Mouse (Mus musculus) WW6 (cell line): Measurements from ENCODE around the gene Kptn.

Experiments used
- DNase-seq: peaks from one replicate; pipeline ENCODE4 v3.0.0-alpha.2; 2013; ENCODE audit warnings: low read depth, low spot score

The Kptn gene

DNA sequence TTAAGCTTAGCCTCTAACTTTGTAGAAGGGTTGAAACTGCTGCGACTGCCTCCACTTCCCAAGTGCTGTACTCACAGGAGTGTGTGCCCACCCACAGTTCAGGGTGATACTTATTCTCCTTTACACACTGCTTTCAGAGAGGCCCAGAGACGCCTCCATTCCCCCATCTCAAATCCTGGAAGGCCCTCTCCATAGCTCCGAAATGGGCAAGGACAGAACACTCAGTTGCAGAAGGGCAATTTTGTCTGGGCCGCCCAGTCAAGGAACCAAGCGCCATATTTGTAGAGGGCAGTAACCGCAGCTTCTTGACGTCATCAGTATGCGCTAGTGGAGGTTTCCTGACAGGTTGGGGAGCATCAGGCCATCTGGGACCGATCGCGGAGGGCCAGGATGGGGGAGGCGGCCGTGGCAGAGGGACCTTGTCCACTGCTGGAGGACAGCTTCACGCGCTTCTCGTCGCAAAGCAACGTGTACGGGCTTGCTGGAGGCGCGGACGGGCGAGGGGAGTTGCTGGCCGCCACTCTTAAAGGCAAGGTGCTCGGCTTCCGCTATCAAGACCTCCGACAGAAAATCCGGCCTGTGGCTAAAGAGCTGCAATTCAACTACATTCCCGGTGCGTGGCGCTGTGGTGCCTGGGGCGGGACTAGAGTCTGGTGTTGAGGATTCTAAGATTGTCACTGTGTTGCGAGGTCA is at the start of gene Kptn:
Gene Kptn, plus strand, starts transcription at position 327 of the 693 bp plus-strand sequence.
- peak; percentile 73 for DNase-seq

DNA sequence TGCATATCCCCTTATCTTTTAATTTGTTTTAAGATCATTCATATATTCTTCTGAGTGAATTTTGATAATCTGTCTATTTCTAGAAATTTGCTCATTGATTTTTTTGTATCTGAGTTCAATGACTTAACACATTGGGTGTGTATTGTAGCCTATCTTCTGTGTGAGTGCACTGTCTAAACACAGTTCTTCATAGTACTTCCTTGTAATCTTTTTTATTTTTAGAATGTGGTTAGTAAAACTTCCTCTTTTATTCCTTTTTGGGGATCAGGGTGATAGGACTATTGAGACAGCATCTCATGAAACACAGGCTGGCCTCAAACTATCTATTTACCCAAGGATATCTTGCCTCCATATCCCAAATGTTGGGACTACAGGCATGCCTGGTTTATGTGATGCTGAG is 48.8 kb upstream of the Kptn start:
- DNase-seq, result no peak

- no peak for DNase-seq
Observed at GRCm38 (mm10) chr7:16071906-16072305, 47.8 kb upstream of the Kptn start.

DNA sequence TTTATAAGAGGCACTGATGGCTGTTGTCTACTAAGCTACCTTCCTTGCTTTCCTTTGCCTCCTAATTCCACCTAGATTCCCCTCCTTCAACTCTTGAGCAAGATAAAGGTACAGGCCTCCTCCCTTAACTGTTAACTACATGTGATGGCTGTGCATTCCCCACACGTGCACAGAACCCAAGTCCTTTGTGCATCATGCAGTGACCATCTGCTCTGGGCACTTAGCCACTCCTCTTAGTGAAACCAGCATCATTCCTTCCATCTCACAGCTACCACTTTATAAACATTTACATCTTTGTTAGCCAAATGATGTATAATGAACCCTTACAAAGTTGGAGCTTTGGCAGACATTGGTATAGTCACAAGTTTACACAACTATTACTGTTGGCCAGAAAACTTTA is 39.7 kb upstream of the Kptn start:
- DNase-seq, result no peak

DNA sequence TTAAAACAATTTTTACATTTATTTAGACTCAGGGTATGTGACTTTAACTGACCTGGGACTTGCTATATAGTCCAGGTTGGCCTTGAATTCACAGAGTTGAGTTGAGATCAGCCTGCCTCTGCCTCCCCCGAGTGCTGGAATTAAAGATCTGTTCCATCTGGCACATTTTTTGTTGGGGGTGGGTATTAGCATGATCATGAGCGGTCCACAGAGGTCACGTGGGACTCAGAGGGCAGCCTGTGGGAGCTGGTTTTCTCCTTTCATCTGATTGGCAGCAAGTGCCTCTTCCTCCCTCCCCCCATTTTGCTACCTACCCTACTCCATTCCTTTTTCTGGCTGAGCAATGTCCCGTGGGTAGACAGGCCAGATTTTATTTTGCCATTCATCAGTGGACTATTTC is 39.1 kb upstream of the Kptn start:
- DNase-seq, result no peak

- DNase-seq, result no peak
Observed at GRCm38 (mm10) chr7:16083361-16083760, 36.3 kb upstream of the Kptn start.

DNA sequence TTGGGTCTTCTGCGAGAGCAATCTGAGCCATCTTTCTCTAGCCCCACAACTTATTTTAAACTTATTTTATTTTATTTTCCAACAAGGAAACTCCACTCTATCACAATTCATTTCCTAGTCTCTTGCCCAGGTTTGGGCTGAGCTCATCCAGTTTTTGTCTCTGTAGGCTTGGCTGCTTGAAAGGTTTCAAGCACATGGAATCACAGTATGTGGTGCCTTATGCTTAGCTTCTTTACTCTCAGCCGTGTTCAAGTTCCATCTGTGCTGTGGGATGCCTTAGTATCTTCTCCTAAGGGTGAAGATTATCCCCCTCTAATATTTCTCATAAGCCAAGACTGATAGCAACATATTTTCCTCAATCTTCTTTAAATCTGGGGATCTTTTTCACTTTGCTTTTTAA is 32.1 kb upstream of the Kptn start:
- no peak for DNase-seq

GRCm38 (mm10) chr7:16094592-16094991 is 25.1 kb upstream of the Kptn start:
- DNase-seq, result no peak

DNA sequence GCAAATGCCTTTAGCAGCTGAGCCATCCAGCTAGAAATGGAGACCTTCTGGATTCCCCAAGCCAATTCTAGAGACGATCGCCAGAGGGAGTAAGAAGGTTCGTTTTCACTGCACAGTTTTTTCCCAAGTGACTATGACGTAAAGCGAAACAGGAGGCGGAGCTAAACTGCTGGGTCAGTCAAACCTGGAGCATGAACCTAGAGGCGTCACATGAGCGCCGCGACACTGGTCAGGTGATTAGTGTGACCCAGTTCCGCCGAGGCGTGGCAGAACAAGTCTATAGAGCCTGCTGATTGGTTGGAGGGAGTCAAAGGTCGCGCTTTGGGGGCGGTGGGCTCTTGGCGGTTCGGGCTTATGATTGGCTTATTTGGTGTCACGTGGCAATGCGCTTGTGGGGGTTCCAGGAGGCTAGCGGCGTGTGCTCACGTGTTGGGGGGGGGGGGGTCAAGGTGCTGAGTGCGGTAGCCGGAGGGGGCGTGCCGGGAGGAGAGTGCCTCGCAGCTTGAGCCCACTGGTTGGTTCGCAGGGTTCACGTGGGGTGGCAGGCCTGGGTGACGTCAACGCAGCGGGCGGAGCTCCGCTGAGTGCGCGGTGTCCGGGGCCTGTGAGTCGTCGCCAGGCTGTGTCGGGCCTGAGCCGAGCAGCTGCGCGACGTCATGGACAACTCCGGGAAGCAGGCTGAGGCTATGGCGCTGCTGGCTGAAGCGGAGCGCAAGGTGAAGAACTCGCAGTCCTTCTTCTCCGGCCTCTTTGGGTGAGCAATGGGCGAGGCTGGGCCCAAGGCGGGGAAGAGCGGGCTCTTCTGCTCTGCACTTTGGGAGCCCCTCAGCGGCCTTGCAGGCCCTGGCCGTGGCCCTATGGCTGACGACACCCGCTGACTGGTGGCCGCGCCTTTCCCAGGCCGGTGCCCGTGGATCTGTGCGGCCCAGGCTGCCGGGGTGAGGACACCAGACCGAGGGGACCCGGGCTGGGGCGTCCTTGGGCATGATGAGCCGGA is 21.4 kb upstream of the Kptn start, which contains the start of gene Napa:
Gene Napa, plus strand, starts transcription at position 438 of the 997 bp plus-strand sequence.
- DNase-seq, result peak; percentile 97

DNA sequence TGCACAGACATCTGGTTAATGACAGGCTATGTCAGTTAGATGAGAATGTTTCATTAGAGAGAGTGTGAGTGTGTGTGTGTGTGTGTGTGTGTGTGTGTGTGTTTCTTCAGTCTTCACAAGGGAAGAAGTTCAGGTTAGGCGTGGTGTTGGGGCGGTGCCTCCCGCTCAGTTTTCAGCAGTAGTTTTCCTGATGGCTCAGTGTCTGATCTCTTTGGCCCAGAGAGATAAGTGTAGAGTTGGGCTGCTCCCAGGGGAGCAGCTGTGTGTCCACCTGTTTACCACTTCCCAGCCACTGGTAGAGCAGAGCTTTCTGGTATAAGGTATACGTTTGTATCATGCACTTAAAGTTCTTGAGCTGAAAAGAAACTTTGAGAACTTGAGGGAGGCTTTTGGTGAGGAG is 19.8 kb upstream of the Kptn start:
- no peak for DNase-seq

- no peak for DNase-seq
Observed at GRCm38 (mm10) chr7:16101081-16101480, 18.6 kb upstream of the Kptn start.

DNA sequence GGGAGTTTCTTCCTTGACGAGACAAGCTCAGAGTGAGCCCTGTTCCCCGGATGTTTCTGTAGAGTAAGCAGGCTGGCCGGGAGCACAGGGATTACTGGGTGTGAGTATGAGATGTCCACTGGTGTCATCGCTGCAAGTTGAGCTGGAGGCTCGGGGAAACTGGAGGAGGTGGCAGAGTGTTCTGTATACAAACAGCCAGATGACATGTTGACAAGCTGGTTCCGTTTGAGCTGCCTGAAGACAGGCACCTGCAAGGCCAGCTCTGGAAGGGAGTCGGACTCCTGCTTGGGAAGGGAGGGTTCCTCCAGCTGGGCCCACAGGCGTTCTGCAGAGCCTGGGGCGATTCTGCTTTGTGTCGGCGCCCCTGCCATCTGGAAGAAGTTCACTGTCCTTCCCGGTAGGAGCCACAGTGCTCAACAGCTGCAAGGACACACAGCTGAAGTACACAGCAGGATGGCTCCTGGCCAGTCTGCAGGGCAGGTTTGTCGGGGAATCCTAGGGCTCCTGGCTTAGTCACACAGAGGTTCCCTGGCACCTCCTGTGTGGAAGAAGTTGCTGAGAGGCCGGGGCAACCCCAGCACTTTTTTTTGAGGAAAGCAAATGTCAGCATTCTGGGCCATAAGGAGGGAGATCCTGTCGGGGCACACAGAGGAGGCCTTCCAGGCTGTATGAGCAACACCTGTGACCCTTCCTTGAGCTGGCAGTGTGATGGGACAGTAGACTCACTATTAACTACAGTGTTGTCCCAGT is 17.8 kb upstream of the Kptn start:
- no peak for DNase-seq

- DNase-seq, result no peak
Observed at GRCm38 (mm10) chr7:16102686-16103226, 16.9 kb upstream of the Kptn start.

- no peak for DNase-seq
Observed at GRCm38 (mm10) chr7:16103760-16104159, 15.9 kb upstream of the Kptn start.

DNA sequence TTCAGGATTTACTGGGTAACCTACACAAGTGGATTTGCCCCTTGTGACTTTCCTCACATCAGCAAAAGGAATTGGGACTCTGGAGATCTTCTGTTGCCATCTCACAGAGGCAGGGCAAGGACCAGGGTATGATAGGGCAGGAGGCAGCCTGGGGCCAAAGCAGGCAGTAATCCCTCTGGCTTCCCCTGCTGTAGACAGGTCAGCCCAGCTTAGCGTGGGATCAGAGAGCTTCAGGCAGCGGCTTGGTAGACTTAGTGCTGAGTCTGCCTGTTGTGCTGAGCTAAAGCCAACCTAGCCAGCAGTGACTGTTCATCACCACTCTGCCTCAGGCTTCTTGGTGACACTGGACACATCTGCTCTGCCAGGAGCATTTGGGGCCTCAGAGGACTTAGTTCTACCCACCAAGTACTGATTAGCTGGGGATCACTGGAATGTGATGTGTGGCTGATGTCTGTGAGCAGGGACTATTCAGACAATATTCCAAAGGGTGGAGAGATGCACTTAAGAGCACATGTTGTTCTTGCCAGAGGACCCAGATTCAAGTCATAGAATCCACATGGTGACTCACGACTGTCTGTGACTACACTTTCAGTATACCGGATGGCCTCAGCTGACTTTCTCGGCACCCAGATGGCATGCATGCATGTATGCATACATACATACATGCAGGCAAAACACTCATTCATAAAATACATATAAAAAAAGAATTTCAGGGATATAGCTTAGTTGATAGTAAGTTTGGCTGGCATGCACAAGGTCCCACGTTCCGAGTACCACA is 14.9 kb upstream of the Kptn start:
- no peak for DNase-seq

GRCm38 (mm10) chr7:16108886-16109542 is 10.7 kb upstream of the Kptn start:
- DNase-seq, result no peak

- no peak for DNase-seq
Observed at GRCm38 (mm10) chr7:16110158-16110557, 9.5 kb upstream of the Kptn start.

- no peak for DNase-seq
Observed at GRCm38 (mm10) chr7:16111284-16112090, 8.2 kb upstream of the Kptn start.

GRCm38 (mm10) chr7:16116418-16116817 is 3.3 kb upstream of the Kptn start:
- DNase-seq, result no peak
